Mouse (Mus musculus) CD4-positive naive resting alpha-beta T cell, adult 57 days (primary cell): ENCODE results near the gene Olfr517. TPM values are rescaled to one million over a fixed set of nuclear protein-coding genes. Genes with fewer than 3 reads are reported as not detected.

ENCODE experiments used
- total RNA-seq: library from RNA; stranded (reverse); gene quantifications from one replicate; pipeline ENCODE4 v1.2.4, GENCODE M21; 2023

The Olfr517 gene
- not detected for total RNA-seq

GRCm38 (mm10) chr7:108872279-108872678, at the start of gene Olfr517:
TSS of gene Olfr517 (minus strand) at chr7:108872379.

GRCm38 (mm10) chr7:108894320-108894719, 22.1 kb upstream of the Olfr517 start, which contains the start of gene Olfr519:
TSS of gene Olfr519 (minus strand) at chr7:108894420.

GRCm38 (mm10) chr7:108884906-108885305, 12.7 kb upstream of the Olfr517 start, which contains the start of gene Olfr518:
TSS of gene Olfr518 (minus strand) at chr7:108885006.

GRCm38 (mm10) chr7:108850429-108850828, 21.8 kb downstream of the Olfr517 start, which contains the start of gene Olfr516:
TSS of gene Olfr516 (minus strand) at chr7:108850529.

GRCm38 (mm10) chr7:108825897-108826296, 46.3 kb downstream of the Olfr517 start, which contains the start of gene Olfr514:
TSS of gene Olfr514 (minus strand) at chr7:108825997.

Other genes starting within 250 kb of the Olfr517 start
- not detected for gene Olfr508, start 242.4 kb downstream of the Olfr517 start, total RNA-seq
- not detected for gene Olfr509, start 220.5 kb downstream of the Olfr517 start, total RNA-seq
- not detected for gene Olfr510, start 206.0 kb downstream of the Olfr517 start, total RNA-seq
- gene Olfr512, start 159.1 kb downstream of the Olfr517 start, total RNA-seq = not detected
- gene Olfr513, start 121.4 kb downstream of the Olfr517 start, total RNA-seq = not detected
- gene Olfr514, start 46.4 kb downstream of the Olfr517 start, total RNA-seq = not detected
- gene Olfr516, start 21.9 kb downstream of the Olfr517 start, total RNA-seq = not detected
- not detected for gene Olfr518, start 12.6 kb upstream of the Olfr517 start, total RNA-seq
- gene Olfr519, start 22.0 kb upstream of the Olfr517 start, total RNA-seq = not detected
- 0.18 TPM for gene Nlrp10, start 57.8 kb upstream of the Olfr517 start, total RNA-seq
- 250 TPM for gene Eif3f, start 62.0 kb upstream of the Olfr517 start, total RNA-seq
- 1.7 TPM for gene Tub, start 78.0 kb upstream of the Olfr517 start, total RNA-seq
- gene Ric3, start 211.0 kb upstream of the Olfr517 start, total RNA-seq = not detected